Mouse (Mus musculus): ENCODE measurements around the gene Bbs9. TPM values are rescaled to one million over a fixed set of nuclear protein-coding genes. Genes with fewer than 3 reads are reported as not detected.

The Bbs9 gene
- polyA plus RNA-seq, 1 experiment: 15.3 TPM

DNA sequence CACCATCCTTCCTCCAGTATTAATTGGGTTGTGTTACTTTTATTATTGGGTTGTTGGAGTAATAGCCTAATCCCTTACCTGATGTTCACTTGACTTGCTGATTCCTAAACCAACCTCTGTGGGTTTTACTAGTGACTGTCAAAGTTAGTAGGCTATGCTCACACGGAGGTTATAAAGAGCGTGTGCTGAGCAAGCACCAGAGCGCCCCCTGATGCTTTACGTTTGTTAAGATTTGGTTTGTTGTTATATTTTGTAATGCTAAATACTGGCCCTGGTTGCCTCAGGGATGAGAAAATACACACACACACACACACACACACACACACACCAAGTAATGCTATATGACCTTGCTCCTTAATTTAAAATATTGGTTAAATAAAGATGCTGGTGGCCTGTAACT is 219.9 kb downstream of the Bbs9 start:
- no peak for TF ChIP-seq CTCF (IDR thresholded peaks at IDR 0.05; ENCODE audit: insufficient read depth, low read length)
- no peak for TF ChIP-seq POLR2A (IDR thresholded peaks at IDR 0.05; ENCODE audit: borderline replicate concordance, extremely low read depth, low read depth, low read length)
- H3K4me3 ChIP-seq (replicated peaks; ENCODE audit: extremely low read depth, low read depth, low read length): no peak overlapping the region
- H3K4me1 ChIP-seq (ENCODE audit: control insufficient read depth, insufficient read depth, low read length): no peaks in the 10 kb centered on the region
- WGBS: 89% methylated on average over 4 of the region's 4 CpGs
- DNase-seq: no peak

DNA sequence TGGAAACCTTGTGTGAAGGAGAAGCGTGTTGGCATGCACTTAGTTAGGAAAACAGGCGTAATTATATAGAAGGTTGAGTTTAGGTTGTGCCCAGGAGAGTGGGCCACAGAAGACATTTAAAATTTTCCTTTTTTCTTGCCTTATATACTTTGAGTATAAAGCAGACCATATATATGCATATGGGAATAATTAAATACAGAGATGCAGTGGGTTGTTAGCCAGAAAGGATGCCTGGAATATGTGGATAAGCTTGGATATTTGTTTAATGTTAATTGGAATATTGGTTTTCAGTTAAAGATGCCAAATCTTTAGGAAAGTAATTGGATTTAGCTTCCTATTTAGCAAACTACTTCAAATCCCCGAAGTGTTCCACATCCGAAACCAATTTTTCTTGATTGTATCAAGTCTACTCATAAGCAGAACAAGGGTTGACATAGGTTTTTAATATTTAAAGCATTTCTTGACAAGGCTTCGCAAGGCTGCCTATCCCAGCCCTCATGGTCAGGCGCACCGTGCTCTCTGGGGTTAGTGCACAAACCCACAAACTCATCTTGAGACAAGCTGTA is 221.4 kb downstream of the Bbs9 start:
- DNase-seq: no peak
- 95% methylated on average over 7 of the region's 7 CpGs for WGBS
- Histone ChIP-seq H3K4me1 (ENCODE audit: control insufficient read depth, insufficient read depth, low read length) (no peaks in the 10 kb centered on the region), H3K4me3 (replicated peaks; ENCODE audit: extremely low read depth, low read depth, low read length) (no peak overlapping the region)
- TF ChIP-seq POLR2A (IDR thresholded peaks at IDR 0.05; ENCODE audit: borderline replicate concordance, extremely low read depth, low read depth, low read length) (no peak), CTCF (IDR thresholded peaks at IDR 0.05; ENCODE audit: insufficient read depth, low read length) (no peak)

DNA sequence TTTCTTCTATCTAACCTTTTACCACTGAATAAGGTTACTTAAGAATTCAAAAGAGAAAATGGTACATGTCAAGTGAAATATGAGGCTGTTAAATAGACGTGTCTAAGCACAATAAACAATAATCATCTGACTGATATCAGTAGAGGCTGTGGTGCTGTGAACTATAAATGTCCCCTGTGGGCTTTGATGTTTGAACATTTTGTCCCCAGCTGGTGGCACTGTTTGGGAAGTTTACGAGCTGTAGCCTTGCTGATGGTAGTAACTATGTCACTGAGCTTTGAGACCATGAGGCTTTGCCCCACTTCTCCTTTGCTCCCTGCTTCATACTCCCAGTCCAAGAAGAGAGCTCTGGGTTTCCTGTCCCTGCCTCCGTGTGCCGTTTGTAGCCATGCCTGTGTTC is 222.3 kb downstream of the Bbs9 start:
- TF ChIP-seq CTCF (IDR thresholded peaks at IDR 0.05; ENCODE audit: insufficient read depth, low read length) (no peak), POLR2A (IDR thresholded peaks at IDR 0.05; ENCODE audit: borderline replicate concordance, extremely low read depth, low read depth, low read length) (no peak)
- no peak for DNase-seq
- 57% methylated on average over 4 of the region's 4 CpGs for WGBS
- Histone ChIP-seq H3K4me3 (replicated peaks; ENCODE audit: extremely low read depth, low read depth, low read length) (no peak overlapping the region), H3K4me1 (ENCODE audit: control insufficient read depth, insufficient read depth, low read length) (no peaks in the 10 kb centered on the region)

DNA sequence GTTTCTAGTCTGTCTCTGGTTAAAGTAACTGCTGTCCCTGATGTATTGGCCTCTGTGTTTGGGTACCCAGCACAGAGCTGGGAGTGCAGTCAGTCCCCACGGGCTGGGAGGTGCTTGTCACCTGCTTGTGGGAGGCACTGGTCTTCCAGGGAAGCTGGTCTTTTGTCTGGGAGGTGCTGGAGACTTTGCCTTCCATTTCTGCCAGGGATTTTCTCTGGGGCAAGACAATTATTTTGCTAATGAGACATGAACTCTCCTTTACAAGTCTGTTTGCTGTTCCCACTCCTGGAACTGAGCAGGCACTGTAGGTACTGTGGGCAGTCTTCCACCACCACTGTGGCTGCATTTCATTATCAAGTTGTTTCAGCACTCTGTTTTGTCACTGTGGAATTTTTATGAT is 223.0 kb downstream of the Bbs9 start:
- Histone ChIP-seq H3K4me3 (replicated peaks; ENCODE audit: extremely low read depth, low read depth, low read length) (no peak overlapping the region), H3K4me1 (ENCODE audit: control insufficient read depth, insufficient read depth, low read length) (no peaks in the 10 kb centered on the region)
- 50% methylated on average over 1 of the region's 1 CpGs for WGBS
- no peak for DNase-seq
- TF ChIP-seq POLR2A (IDR thresholded peaks at IDR 0.05; ENCODE audit: borderline replicate concordance, extremely low read depth, low read depth, low read length): no peak
- TF ChIP-seq CTCF (IDR thresholded peaks at IDR 0.05; ENCODE audit: insufficient read depth, low read length): no peak

DNA sequence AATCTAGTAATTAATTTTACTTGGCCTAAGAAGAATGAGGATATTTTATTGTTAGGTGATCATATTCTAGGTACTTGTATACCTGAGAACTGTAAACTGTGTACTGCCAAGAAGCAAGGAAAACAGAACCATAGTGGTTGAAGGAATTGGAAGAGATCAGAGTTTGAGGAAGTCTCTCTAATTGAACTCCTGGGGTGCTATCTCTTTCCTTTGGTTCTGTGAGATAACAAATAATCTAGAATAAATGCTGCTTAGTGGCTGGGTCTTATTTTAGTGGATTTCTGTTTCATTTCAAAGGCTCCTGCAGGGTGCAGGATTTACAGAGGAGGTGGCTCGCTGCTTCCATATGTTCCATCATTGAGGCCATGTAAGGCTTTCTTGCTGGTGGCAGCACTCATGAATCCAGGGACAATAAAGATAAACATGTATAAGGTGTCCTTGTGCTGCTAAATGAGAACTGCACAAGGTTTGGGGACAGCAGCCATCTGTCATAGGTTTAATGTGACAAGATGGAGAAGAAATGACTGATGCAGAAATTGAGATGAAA is 226.6 kb downstream of the Bbs9 start:
- Histone ChIP-seq H3K4me3 (replicated peaks; ENCODE audit: extremely low read depth, low read depth, low read length) (no peak overlapping the region), H3K4me1 (ENCODE audit: control insufficient read depth, insufficient read depth, low read length) (no peaks in the 10 kb centered on the region)
- DNase-seq: no peak
- no peak for TF ChIP-seq POLR2A (IDR thresholded peaks at IDR 0.05; ENCODE audit: borderline replicate concordance, extremely low read depth, low read depth, low read length)
- TF ChIP-seq CTCF (IDR thresholded peaks at IDR 0.05; ENCODE audit: insufficient read depth, low read length): no peak
- 87% methylated on average over 1 of the region's 1 CpGs for WGBS

DNA sequence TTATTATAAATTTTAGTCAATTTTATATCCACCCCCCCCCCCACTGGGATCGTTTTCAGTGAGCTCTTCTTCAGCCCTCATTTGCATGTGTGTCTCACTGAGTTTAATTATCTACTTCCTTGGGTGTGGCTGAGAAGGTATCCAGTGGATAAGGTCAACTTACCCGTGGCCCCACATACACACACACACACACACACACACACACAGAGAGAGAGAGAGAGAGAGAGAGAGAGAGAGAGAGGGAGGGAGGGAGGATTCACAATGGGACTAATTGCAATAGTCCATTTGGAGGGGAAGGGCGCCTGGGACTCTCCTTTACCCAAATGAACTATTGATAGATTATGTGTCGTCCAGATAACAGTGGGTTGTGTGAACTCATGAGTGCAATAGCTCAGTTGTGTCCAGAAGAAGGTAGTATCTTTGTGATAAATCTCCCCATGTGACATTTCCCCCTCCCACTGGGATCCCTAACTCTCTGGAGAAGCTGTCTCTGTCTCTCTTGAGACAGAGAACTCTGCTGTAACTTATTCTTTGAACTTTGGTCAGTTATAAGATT is 227.4 kb downstream of the Bbs9 start:
- 84% methylated on average over 4 of the region's 4 CpGs for WGBS
- Histone ChIP-seq H3K4me3 (replicated peaks; ENCODE audit: extremely low read depth, low read depth, low read length) (no peak overlapping the region), H3K4me1 (ENCODE audit: control insufficient read depth, insufficient read depth, low read length) (no peaks in the 10 kb centered on the region)
- TF ChIP-seq CTCF (IDR thresholded peaks at IDR 0.05; ENCODE audit: insufficient read depth, low read length) (no peak), POLR2A (IDR thresholded peaks at IDR 0.05; ENCODE audit: borderline replicate concordance, extremely low read depth, low read depth, low read length) (no peak)
- DNase-seq: no peak

DNA sequence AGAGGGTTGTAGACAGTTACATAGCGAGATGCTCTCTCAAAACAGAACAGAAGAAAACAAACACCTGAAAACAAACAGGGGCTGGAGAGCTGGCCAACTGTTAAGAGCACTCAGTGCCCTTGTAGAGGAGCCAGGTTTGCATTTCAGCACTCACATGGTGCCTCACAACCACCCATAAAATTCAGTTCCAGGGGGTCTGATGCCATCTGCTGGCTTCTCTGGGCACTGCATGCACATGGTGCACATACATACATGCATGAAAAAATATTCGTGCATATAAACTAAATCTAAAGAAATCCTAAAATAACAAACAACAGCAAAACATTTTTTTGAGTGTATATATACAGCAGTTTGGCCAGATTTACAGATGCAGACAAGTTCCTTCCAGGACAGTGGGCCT is 228.0 kb downstream of the Bbs9 start:
- TF ChIP-seq POLR2A (IDR thresholded peaks at IDR 0.05; ENCODE audit: borderline replicate concordance, extremely low read depth, low read depth, low read length) (no peak), CTCF (IDR thresholded peaks at IDR 0.05; ENCODE audit: insufficient read depth, low read length) (peak; percentile 30; the same call in 1 of the 2 replicates)
- 93% methylated on average over 2 of the region's 2 CpGs for WGBS
- no peak for DNase-seq
- Histone ChIP-seq H3K4me3 (replicated peaks; ENCODE audit: extremely low read depth, low read depth, low read length) (no peak overlapping the region), H3K4me1 (ENCODE audit: control insufficient read depth, insufficient read depth, low read length) (no peaks in the 10 kb centered on the region)

DNA sequence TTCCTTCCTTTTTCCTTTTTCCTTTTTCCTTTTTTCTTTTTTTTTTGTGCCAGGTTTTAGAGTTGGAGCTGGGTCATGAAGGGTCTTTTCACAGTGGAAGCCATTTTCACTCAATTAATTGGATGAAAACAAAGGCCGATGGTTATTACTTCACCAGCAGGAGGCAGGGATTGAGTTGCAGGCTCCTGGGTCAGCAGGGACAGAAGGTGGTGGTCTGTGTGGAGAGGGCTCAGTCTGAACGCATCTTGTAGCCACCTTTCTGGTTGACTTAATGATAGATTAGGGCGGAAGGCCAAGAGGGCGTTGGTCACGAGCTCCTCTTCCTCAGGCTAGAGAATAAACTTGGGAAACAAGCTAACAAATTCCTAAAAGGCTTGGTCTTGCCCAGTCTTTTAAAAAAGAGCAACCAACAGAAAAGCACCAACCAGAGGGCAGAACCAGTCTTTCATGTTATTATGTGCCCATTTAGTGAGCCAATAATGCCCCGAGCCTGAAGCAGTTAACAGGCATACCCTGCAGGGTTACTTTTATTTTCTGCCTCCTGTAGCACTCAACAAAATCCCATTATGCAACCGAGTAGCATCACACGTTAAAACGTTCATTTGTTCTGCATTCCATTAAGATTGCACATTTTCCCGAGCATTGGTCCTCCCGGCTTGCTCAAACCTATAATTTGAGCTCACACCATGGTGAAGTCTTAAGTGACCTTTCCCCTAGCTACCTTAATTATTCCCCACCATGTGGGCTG is 231.8 kb downstream of the Bbs9 start:
- Histone ChIP-seq H3K4me1 (ENCODE audit: control insufficient read depth, insufficient read depth, low read length) (peaks cover 3% of the 10 kb centered on the region), H3K4me3 (replicated peaks; ENCODE audit: extremely low read depth, low read depth, low read length) (no peak overlapping the region)
- 80% methylated on average over 11 of the region's 11 CpGs for WGBS
- DNase-seq: no peak
- TF ChIP-seq CTCF (IDR thresholded peaks at IDR 0.05; ENCODE audit: insufficient read depth, low read length) (no peak), POLR2A (IDR thresholded peaks at IDR 0.05; ENCODE audit: borderline replicate concordance, extremely low read depth, low read depth, low read length) (no peak)

DNA sequence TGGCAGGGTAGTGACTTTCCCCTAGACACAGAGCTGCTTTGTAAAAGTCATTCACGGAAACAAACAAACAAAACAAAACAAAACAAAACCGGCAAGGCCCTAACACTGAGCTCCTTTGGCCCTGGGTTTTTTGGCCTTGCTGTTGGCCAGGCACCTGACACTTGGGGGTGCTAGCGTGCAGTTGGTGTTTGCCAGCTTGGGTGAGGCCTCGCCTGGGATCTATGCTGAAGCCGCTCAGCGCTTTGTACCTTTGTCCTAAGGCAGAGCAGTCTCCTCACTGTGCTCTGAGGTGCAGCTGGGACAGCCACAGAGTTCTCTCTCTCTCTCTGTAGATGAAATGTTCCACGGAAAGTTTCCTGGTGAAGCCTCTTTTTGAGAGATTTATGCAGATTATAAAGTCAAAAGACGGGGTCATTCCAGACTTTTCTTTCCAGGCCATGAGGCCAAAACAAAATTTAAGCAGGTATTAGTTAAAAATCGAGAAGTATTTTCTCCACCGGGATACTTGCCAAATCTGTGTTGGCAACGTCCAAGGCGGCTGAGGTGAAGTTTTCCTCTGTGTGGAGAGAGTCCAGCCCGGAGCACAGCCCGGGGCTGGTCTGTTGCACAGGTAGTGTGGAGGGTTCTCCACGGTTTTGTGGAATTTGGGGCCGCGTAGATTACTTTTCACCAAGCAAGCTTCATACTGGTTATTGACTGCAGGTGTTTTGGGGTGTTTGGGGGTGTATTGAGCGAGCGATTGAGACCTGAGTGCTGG is 233.6 kb downstream of the Bbs9 start:
- DNase-seq: peak; percentile 61
- TF ChIP-seq CTCF (IDR thresholded peaks at IDR 0.05; ENCODE audit: insufficient read depth, low read length): peak; percentile 67
- no peak for TF ChIP-seq POLR2A (IDR thresholded peaks at IDR 0.05; ENCODE audit: borderline replicate concordance, extremely low read depth, low read depth, low read length)
- Histone ChIP-seq H3K4me1 (ENCODE audit: control insufficient read depth, insufficient read depth, low read length) (peaks cover 3% of the 10 kb centered on the region), H3K4me3 (replicated peaks; ENCODE audit: extremely low read depth, low read depth, low read length) (no peak overlapping the region)
- WGBS: 47% methylated on average over 19 of the region's 19 CpGs
